Mouse (Mus musculus) cerebellum, postnatal 36 days (tissue): ENCODE data around the gene Cd300c2.
A peak's percentile ranks its signal among the peaks of the same experiment; 100 is the strongest.
"Not testable (repeated sequence)": the region's sequence is repeated elsewhere in the genome, so short reads cannot be mapped to it uniquely, and the experiment has no call there.

Experiments
- DNase-seq, 2 experiments: peaks; one replicate each; pipeline ENCODE4 v3.0.0; 2021 to 2022; ENCODE audit warnings: mixed read lengths in 2 of 2

Cd300c2 gene

DNA sequence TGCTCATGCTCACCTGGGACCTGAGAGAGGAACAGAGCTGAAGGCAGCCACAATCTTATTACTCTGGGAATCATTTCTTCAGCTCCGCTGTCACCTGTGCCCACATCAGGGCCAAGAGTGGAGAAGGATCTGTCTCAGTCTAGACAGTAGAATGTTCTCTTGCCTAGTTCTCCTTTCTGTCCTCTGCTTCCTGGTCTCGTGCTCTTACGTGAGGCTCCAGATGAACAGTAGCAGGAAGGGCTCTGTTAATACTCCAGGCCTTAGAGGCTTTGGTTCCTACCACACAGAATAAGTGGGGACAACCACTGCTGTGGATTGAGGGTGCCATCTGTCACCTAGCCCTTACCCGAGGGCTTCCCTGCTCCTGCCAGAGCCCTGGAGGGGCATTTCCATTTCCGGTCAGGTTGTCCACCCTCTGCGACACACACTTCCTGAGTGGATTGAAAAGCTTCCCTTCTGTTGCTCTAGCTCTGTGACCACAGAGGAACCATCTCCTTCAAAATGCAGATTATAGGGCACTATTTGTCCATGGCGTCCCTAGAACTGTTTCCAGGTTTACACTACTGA lies at the start of gene Cd300c2:
TSS of gene Cd300c2 (minus strand) at position 407 of the 567 bp plus-strand sequence.
- DNase-seq = peak in 1 of 2 experiments; percentile 25

- DNase-seq = peak; percentile 95 to 97
These were observed 47.7 kb upstream of the Cd300c2 start for GRCm38 (mm10) chr11:115049282-115049895.

DNA sequence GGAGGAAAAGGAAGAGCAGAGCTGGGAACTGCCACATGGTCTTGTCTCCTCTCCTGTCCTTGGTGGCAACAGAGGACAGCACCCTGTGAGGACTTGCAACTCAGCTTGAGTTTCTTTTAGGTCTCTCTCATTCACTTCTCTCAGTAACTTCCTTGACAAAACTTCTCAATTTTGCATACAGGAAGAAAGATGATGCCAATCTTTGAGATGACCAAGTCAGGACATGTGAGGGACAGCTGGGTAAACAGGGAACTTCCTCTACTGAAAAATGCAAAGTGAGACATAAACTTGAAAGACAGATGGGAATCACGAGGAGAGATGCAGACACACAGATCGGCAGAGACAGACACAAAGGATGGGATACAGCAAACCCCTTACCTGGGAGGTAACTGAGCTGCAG lies 46.6 kb upstream of the Cd300c2 start, which contains the start of gene Cd300ld3:
TSS of gene Cd300ld3 (minus strand) at position 151 of the 400 bp plus-strand sequence.
- DNase-seq = peak in 1 of 2 experiments; percentile 26

GRCm38 (mm10) chr11:115037669-115038068 lies 36.0 kb upstream of the Cd300c2 start, which contains the start of gene Cd300ld5:
Gene Cd300ld5, minus strand, starts transcription at chr11:115037769.
- not testable (repeated sequence) for DNase-seq

DNA sequence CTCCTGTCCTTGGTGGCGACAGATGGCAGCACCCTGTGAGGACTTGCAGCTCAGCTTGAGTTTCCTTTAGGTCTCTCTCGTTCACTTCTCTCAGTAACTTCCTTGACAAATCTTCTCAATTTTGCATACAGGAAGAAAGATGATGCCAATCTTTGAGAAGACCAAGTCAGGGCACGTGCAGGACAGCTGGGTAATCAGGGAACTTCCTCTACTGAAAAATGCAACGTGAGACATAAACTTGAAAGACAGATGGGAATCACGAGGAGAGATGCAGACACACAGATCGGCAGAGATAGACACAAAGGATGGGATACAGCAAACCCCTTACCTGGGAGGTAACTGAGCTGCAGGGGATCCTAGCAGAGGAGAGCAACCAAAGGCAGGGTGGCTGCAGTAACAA lies 25.2 kb upstream of the Cd300c2 start, which contains the start of gene Cd300ld4:
TSS of gene Cd300ld4 (minus strand) at position 101 of the 400 bp plus-strand sequence.
- not testable (repeated sequence) for DNase-seq

- DNase-seq = not testable (repeated sequence)
These were observed 14.4 kb upstream of the Cd300c2 start, which contains the start of gene Cd300ld2 for GRCm38 (mm10) chr11:115016093-115016492. Gene Cd300ld2, minus strand, starts transcription at chr11:115016193.

DNA sequence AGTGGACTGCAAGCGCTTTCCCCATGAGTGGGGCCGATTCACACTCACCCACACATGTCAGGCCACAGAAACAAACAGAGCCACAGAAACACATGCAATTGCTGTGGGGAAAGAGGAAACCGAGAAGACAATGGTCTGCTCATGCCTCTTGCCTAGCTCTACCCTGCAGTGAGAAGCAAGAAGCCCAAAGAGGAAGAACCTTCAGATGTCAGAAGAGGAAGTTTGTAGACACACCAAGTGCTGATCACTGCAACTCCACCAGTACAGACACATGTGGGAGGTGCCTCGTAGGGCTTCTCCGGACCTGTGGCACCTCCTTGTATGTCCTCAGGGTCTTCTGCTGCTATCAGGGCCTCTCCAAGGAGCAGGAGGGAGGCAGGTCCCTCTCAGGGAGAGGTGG lies 2.4 kb upstream of the Cd300c2 start:
- no peak for DNase-seq

- no peak for DNase-seq
These were observed 11.9 kb downstream of the Cd300c2 start, which contains the start of gene Cd300ld for GRCm38 (mm10) chr11:114989793-114990192. Gene Cd300ld, minus strand, starts transcription at chr11:114989922.

GRCm38 (mm10) chr11:114981866-114982265 lies 19.8 kb downstream of the Cd300c2 start:
- no peak for DNase-seq

- DNase-seq = peak in 1 of 2 experiments; percentile 25
These were observed 29.0 kb downstream of the Cd300c2 start for GRCm38 (mm10) chr11:114972726-114973125.

- no peak for DNase-seq
These were observed 32.9 kb downstream of the Cd300c2 start, which contains the start of gene Cd300c for GRCm38 (mm10) chr11:114968752-114969207. Gene Cd300c, minus strand, starts transcription at chr11:114969157.

DNA sequence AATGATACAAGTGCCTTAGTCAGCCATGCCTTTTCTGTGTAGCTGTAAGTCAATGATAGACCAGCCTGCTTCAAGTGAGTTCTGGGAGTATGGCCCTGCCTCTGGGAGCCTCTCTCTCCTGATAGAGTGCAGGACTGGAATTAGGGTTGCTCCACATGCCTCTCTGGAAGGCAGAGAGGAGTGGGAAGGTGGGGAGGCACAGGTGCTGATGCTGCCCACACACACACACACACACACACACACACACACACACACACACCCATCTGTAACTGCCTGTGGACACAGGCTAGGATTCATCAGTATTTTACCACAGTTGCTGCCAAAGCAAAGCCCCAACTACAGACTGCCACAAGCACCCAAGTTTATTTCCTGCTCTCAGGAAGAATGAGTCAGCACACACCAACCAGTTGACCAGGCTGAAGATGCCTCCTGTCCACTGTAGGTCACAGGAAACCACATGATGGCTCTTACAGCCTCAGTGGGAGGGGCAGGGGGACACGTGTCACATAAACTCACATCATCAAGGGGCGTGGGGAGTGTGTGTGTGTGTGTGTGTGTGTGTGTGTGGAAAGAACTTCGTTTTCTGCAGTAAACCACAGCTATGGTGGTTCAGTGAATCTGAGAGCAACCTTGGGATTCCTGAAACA lies 36.4 kb downstream of the Cd300c2 start:
- DNase-seq = no peak

DNA sequence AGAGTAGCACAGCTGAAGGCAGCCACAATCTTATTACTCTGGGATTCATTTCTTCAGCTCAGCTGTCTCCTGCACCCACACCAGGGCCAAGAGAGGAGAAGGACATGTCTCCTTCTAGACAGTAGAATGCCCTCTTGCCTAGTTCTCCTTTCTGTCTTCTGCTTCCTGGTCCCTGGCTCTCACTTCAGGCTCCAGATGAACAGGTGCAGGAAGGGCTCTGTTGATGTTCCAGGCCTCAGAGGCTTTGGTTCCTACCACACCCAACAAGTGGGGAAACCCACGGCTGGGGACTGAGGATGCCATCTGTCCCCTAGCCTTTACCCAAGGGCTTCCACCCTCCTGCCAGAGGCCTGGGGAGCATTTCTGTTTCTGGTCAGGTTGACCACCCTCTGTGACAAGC lies 41.3 kb downstream of the Cd300c2 start:
- peak in 1 of 2 experiments; percentile 6 for DNase-seq
